Mouse (Mus musculus) heart, embryonic 14.5 days (tissue): ENCODE measurements around the gene Scgb2b18. TPM values are rescaled to one million over a fixed set of nuclear protein-coding genes. Genes with fewer than 3 reads are reported as not detected.
"Not testable (repeated sequence)": the region's sequence is repeated elsewhere in the genome, so short reads cannot be mapped to it uniquely, and the experiment has no call there.

Experiments
- ATAC-seq: fragments of 200-750 bp; cut with Nextera tagmentation; 2 replicates; pipeline ENCODE4 v1.8.0; 2017; ENCODE audit warnings: low read depth, moderate TSS enrichment; ENCODE audit not compliant: insufficient number of reproducible peaks, insufficient read depth, low FRiP score
- H3K27ac ChIP-seq, 2 experiments: fragments of 200-500 bp in 1 of 2; fragments of 300-500 bp in 1 of 2; sonication (generic) in 1 of 2; replicated peaks in 1 of 2; 2 replicates each; pipeline ENCODE4 v1.5.1; 2012 to 2014; ENCODE audit warnings: low read depth in 2 of 2, low read length in 2 of 2, control low read depth in 1 of 2, mild to moderate bottlenecking in 1 of 2, mixed read lengths in 1 of 2; ENCODE audit not compliant: control insufficient read depth in 1 of 2, insufficient read depth in 1 of 2
- H3K27me3 ChIP-seq: fragments of 300-500 bp; sonication (generic); 2 replicates; pipeline ENCODE4 v1.6.1; 2014; ENCODE audit warnings: mild to moderate bottlenecking, low read length, control low read depth; ENCODE audit not compliant: control insufficient read depth, insufficient read depth
- H3K36me3 ChIP-seq: fragments of 300-500 bp; sonication (generic); 2 replicates; pipeline ENCODE4 v1.6.1; 2014; ENCODE audit warnings: mild to moderate bottlenecking, control low read depth, low read length, mixed read lengths; ENCODE audit not compliant: control insufficient read depth, insufficient read depth
- H3K4me1 ChIP-seq, 2 experiments: fragments of 200-500 bp in 1 of 2; fragments of 300-500 bp in 1 of 2; sonication (generic) in 1 of 2; 2 replicates each; pipeline ENCODE4 v1.6.1; 2012 to 2014; ENCODE audit warnings: low read length in 2 of 2, control low read depth in 1 of 2, mixed read lengths in 1 of 2; ENCODE audit not compliant: control insufficient read depth in 2 of 2, insufficient read depth in 2 of 2
- H3K4me2 ChIP-seq: fragments of 300-500 bp; sonication (generic); 2 replicates; pipeline ENCODE4 v1.6.1; 2014; ENCODE audit warnings: mild to moderate bottlenecking, low read length
- H3K4me3 ChIP-seq, 2 experiments: fragments of 200-500 bp in 1 of 2; fragments of 300-500 bp in 1 of 2; sonication (generic) in 1 of 2; 2 replicates each; pipeline ENCODE4 v1.5.1; 2012 to 2014; ENCODE audit warnings: low read length in 2 of 2, mild to moderate bottlenecking in 2 of 2, control low read depth in 1 of 2, low read depth in 1 of 2, moderate library complexity in 1 of 2; ENCODE audit not compliant: control insufficient read depth in 1 of 2, insufficient read depth in 1 of 2
- H3K9ac ChIP-seq: fragments of 300-500 bp; sonication (generic); 2 replicates; pipeline ENCODE4 v1.6.1; 2014; ENCODE audit warnings: mild to moderate bottlenecking, low read length
- H3K9me3 ChIP-seq: fragments of 300-500 bp; sonication (generic); 2 replicates; pipeline ENCODE4 v1.6.1; 2016; ENCODE audit warnings: low read length, control low read depth; ENCODE audit not compliant: control insufficient read depth
- WGBS: fragments of 180-500 bp; shearing (Covaris S2); extraction: QIAGEN DNeasy Blood & Tissue Kit; methylation state at CpG from one replicate; pipeline ENCODE4 v1.1.7; 2014; 5-methylcytosine and 5-hydroxymethylcytosine counted together
- polyA plus RNA-seq: library from polyadenylated mRNA; unstranded; fragments of >200 nt; fragmentation: Nextera tagmentation; extraction: Ambion mirVana; gene quantifications from 2 replicates; pipeline ENCODE4 v1.2.1, GENCODE M21; 2014

The Scgb2b18 gene
- polyA plus RNA-seq = not detected in 2 replicates

DNA sequence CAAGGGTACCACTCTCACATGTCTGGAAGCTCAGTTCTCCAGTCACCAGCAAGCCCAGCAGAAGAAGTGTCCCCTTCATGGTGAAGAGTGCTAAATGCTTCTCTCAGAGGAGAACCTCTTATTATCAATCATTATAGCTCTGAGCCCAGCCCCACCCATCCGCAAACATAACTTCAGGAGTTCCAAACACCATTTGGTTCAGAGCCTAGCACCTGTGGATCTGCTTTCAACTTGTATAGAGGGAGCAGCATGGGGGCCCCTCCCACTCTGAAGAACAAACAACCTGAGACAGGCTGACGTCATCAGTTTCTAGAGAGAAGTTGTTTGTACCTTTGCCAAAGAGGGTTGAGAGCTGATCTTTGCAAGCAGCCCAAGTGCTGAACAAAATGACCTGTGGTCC, at the start of gene Scgb2b18:
Gene Scgb2b18 (minus strand): TSS at position 101 of the 400 bp plus-strand sequence.
- H3K36me3 ChIP-seq, H3K27ac ChIP-seq, H3K9ac ChIP-seq, ATAC-seq, H3K4me1 ChIP-seq, H3K27me3 ChIP-seq, H3K9me3 ChIP-seq, H3K4me2 ChIP-seq, H3K4me3 ChIP-seq: not testable (repeated sequence)
- 66% methylated on average over 2 of the region's 2 CpGs for WGBS

GRCm38 (mm10) chr7:33185268-33185667, 11.6 kb upstream of the Scgb2b18 start, which contains the start of gene Scgb1b18:
Scgb1b18 (plus strand) TSS chr7:33185568.
- not testable (repeated sequence) for H3K4me1 ChIP-seq, H3K27ac ChIP-seq, H3K9ac ChIP-seq, H3K36me3 ChIP-seq, H3K27me3 ChIP-seq, H3K4me2 ChIP-seq, ATAC-seq, H3K4me3 ChIP-seq, H3K9me3 ChIP-seq
- WGBS = no CpG with 5 or more reads among the region's 2 CpGs

Other genes starting within 250 kb of the Scgb2b18 start
- not detected in 2 replicates for gene Scgb2b17, start 117.3 kb downstream of the Scgb2b18 start, polyA plus RNA-seq
- gene Scgb1b17, start 110.4 kb downstream of the Scgb2b18 start, polyA plus RNA-seq = not detected in 2 replicates
- not detected in 2 replicates for gene Scgb1b18, start 11.7 kb upstream of the Scgb2b18 start, polyA plus RNA-seq
- not detected in 2 replicates for gene Scgb2b19, start 106.5 kb upstream of the Scgb2b18 start, polyA plus RNA-seq
- not detected in 2 replicates for gene Scgb1b19, start 113.4 kb upstream of the Scgb2b18 start, polyA plus RNA-seq
- not detected in 2 replicates for gene Scgb2b20, start 192.5 kb upstream of the Scgb2b18 start, polyA plus RNA-seq
- gene Scgb1b20, start 199.4 kb upstream of the Scgb2b18 start, polyA plus RNA-seq = not detected in 2 replicates